Mouse (Mus musculus) left cerebral cortex, postnatal 14 days (tissue): ENCODE measurements around the gene Kcnh4. TPM values are rescaled to one million over a fixed set of nuclear protein-coding genes. Genes with fewer than 3 reads are reported as not detected.

Experiments used
- DNase-seq, 2 experiments: peaks; one replicate each; pipeline ENCODE4 v3.0.0; 2021 to 2022; ENCODE audit warnings: low spot score in 2 of 2, mixed read lengths in 1 of 2
- intact Hi-C: fragments of 180-260 bp; cut with DNase I; formaldehyde crosslinking; loops from one replicate; pipeline ENCODE4 v1.15.1; 2025
- total RNA-seq, 2 experiments: library from RNA; stranded (reverse); gene quantifications; 2 replicates each; pipeline ENCODE4 v1.2.3; 2021

Gene Kcnh4
- total RNA-seq, 2 experiments from 2014 or later: 10.1 to 13.7 TPM

DNA sequence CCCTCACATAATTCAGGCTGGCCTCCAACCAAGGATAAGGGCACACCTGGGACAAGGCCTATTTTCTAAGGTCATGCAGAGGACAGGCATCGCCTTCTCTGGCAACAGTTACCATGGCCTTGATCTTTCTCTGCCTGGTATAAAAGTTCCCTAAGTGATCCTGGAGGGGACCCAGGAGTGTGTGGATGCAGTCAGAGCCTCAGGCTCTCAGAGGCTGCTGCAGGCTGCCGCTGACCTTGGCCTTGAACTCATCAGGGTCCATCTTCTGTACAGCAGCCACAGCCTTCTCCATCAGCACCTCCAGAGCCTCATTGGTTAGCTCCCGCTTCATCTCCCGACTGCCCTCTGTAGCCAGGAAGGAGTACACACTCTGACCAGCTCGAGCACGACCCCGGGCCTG is 61.8 kb downstream of the Kcnh4 start:
- no peak for DNase-seq
- intact Hi-C loops: no loop called here

DNA sequence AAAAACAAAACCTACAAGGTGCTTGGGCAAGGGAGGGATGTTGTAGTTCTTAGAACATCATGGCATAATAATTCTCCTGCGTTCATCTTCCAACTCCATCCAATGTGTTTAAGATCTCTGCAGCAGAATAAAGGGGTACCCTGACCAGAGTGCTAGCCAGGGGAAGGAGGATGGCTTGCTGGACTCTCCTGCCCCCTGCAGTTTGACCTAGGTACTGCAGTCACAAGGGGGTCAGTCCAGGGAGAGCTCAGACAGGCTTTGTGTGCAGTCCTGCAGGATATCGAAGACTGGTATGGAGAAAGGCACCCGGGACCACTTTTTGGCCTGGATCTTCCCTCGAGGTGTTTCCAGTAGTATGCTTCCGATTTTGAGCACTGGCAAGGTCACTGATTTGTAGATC is 64.8 kb downstream of the Kcnh4 start:
- peak in 1 of 2 experiments; percentile 80 for DNase-seq
- intact Hi-C loops: loop anchor here (2.0 kb wide), 1 partner anchor 68 kb away; no protein-coding TSS in a partner anchor

DNA sequence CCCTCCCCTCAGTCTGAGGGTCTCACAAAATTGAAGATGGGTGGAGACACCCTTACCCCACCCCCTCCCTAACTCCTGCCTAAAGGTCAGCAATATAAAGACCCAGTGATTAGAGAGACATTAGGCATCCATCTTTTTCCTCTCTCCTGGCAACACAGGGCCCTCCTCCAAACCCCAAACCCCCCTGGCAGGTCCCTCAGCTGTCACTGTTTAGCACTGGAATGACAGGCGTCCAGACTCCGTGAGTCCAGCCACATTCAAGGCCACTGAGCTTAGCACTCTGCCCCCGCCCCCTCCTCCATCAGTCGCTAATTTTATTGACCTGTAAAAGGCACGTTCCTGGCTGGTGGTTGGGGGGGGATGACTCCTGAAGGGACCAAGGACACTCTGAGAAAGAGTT is 66.6 kb downstream of the Kcnh4 start:
- intact Hi-C loops: no loop called here
- no peak for DNase-seq

DNA sequence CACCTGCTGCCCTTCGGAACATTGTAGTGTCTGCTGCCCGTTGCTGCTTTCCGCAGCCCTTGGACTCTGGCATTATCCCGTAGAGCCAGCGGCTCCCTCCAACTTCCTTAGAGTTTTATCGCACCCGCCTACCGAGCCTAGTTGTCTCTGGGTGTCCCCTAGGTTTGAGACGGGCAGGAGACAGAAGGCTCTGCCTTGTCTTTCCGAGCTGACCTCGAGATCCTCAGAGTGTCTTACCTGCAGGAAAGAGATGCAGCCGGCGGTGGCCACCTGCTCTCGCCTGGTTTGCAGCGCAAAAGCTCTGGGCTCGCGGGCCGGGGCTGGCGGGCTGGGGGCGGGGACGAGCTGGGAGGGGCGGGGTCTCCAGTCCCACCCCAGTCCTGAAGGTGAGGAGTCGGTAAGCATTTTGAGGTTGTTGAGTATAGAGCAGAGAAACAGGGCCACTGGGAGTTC is 67.6 kb downstream of the Kcnh4 start, which contains the start of gene Zfp385c:
Gene Zfp385c (minus strand): TSS at position 292 of the 453 bp plus-strand sequence.
- intact Hi-C loops: no loop called here
- no peak for DNase-seq

- no peak for DNase-seq
- intact Hi-C loops: no loop called here
These were observed 69.4 kb downstream of the Kcnh4 start for GRCm38 (mm10) chr11:100690389-100690788.

Other genes with a start within 250 kb of the Kcnh4 start
- 100 to 1,000 TPM; 116 to 121 TPM for gene Acly, start 231.9 kb downstream of the Kcnh4 start, total RNA-seq
- gene Ttc25, start 214.3 kb downstream of the Kcnh4 start, total RNA-seq: under 1 TPM; 0.40 to 0.51 TPM
- gene Cnp, start 185.0 kb downstream of the Kcnh4 start, total RNA-seq: 100 to 1,000 TPM; 158 to 245 TPM
- gene Nkiras2, start 140.7 kb downstream of the Kcnh4 start, total RNA-seq: 10 to 100 TPM; 23.9 to 25.4 TPM
- gene Dnajc7, start 139.8 kb downstream of the Kcnh4 start, total RNA-seq: 100 to 1,000 TPM; 239 to 244 TPM
- under 1 TPM; 0.19 to 0.33 TPM for gene Zfp385c, start 67.5 kb downstream of the Kcnh4 start, total RNA-seq
- 1 to 10 TPM; 1.9 to 2.0 TPM for gene Dhx58, start 55.7 kb downstream of the Kcnh4 start, total RNA-seq
- gene Kat2a, start 47.5 kb downstream of the Kcnh4 start, total RNA-seq: 10 to 100 TPM; 63.2 to 64.1 TPM
- gene Hspb9, start 46.1 kb downstream of the Kcnh4 start, total RNA-seq: not detected
- 100 to 1,000 TPM; 159 to 161 TPM for gene Rab5c, start 21.7 kb downstream of the Kcnh4 start, total RNA-seq
- gene Hcrt, start 3.0 kb upstream of the Kcnh4 start, total RNA-seq: not detected
- gene Ghdc, start 11.0 kb upstream of the Kcnh4 start, total RNA-seq: 1 to 10 TPM; 5.3 to 6.5 TPM
- gene Stat5b, start 90.8 kb upstream of the Kcnh4 start, total RNA-seq: 10 to 100 TPM; 14.6 to 19.9 TPM
- 1 to 10 TPM; 2.5 to 2.6 TPM for gene Stat5a, start 99.4 kb upstream of the Kcnh4 start, total RNA-seq
- gene Stat3, start 179.6 kb upstream of the Kcnh4 start, total RNA-seq: 10 to 100 TPM; 32.9 to 34.2 TPM
- 10 to 100 TPM; 19.8 to 23.2 TPM for gene Cavin1, start 210.9 kb upstream of the Kcnh4 start, total RNA-seq
- gene Atp6v0a1, start 249.5 kb upstream of the Kcnh4 start, total RNA-seq: 100 to 1,000 TPM; 489 to 499 TPM